Mouse (Mus musculus): ENCODE results near the gene Lrrc61. TPM values are rescaled to one million over a fixed set of nuclear protein-coding genes. Genes with fewer than 3 reads are reported as not detected.

The Lrrc61 gene
- polyA plus RNA-seq, 2 experiments from 2014 or later = 33.3 to 54.7 TPM

GRCm38 (mm10) chr6:48548314-48548713, 6.3 kb upstream of the Lrrc61 start:
- no peak for ATAC-seq

- ATAC-seq = no peak
Observed at GRCm38 (mm10) chr6:48552918-48553317, 1.7 kb upstream of the Lrrc61 start.

- no peak for ATAC-seq
Observed at GRCm38 (mm10) chr6:48553819-48554218, 777 bp upstream of the Lrrc61 start.

GRCm38 (mm10) chr6:48555104-48555890, 701 bp downstream of the Lrrc61 start:
- ATAC-seq = peak; percentile 16

GRCm38 (mm10) chr6:48555956-48556355, 1.4 kb downstream of the Lrrc61 start:
- no peak for ATAC-seq

GRCm38 (mm10) chr6:48565693-48566310, 11.2 kb downstream of the Lrrc61 start:
- no peak for ATAC-seq

- ATAC-seq = no peak
Observed at GRCm38 (mm10) chr6:48566312-48566711, 11.7 kb downstream of the Lrrc61 start.

- ATAC-seq = no peak
Observed at GRCm38 (mm10) chr6:48568036-48568984, 13.7 kb downstream of the Lrrc61 start.

- ATAC-seq = peak; percentile 54
Observed at GRCm38 (mm10) chr6:48569065-48569807, 14.6 kb downstream of the Lrrc61 start.

- no peak for ATAC-seq
Observed at GRCm38 (mm10) chr6:48572014-48572413, 17.4 kb downstream of the Lrrc61 start.

GRCm38 (mm10) chr6:48572572-48573061, 18.0 kb downstream of the Lrrc61 start, which contains the start of gene Rarres2:
Gene Rarres2, minus strand, starts transcription at chr6:48572789.
- ATAC-seq = no peak

GRCm38 (mm10) chr6:48573280-48573679, 18.7 kb downstream of the Lrrc61 start:
- ATAC-seq = no peak

- no peak for ATAC-seq
Observed at GRCm38 (mm10) chr6:48573981-48574380, 19.4 kb downstream of the Lrrc61 start.

- ATAC-seq = no peak
Observed at GRCm38 (mm10) chr6:48578736-48579135, 24.1 kb downstream of the Lrrc61 start.

- ATAC-seq = peak; percentile 82
Observed at GRCm38 (mm10) chr6:48579215-48579648, 24.6 kb downstream of the Lrrc61 start.

- no peak for ATAC-seq
Observed at GRCm38 (mm10) chr6:48581257-48581656, 26.7 kb downstream of the Lrrc61 start.

GRCm38 (mm10) chr6:48582037-48582436, 27.4 kb downstream of the Lrrc61 start:
- peak; percentile 47 for ATAC-seq

- no peak for ATAC-seq
Observed at GRCm38 (mm10) chr6:48589194-48589750, 34.7 kb downstream of the Lrrc61 start, which contains the start of gene Gm45021. Gene Gm45021, plus strand, starts transcription at chr6:48589610.

- ATAC-seq = no peak
Observed at GRCm38 (mm10) chr6:48591221-48591845, 36.7 kb downstream of the Lrrc61 start.

GRCm38 (mm10) chr6:48591871-48592270, 37.3 kb downstream of the Lrrc61 start:
- no peak for ATAC-seq
